Mouse (Mus musculus) lung, adult 2 months (tissue): ENCODE measurements around the gene Rab20. TPM values are rescaled to one million over a fixed set of nuclear protein-coding genes. Genes with fewer than 3 reads are reported as not detected.
A peak's percentile ranks its signal among the peaks of the same experiment; 100 is the strongest.

Experiments used
- DNase-seq: peaks from one replicate; pipeline ENCODE4 v3.0.0; 2022
- H3K4me1 ChIP-seq: fragments of 200-500 bp; 2 replicates; pipeline ENCODE4 v1.6.1; 2011; ENCODE audit warnings: low read length; ENCODE audit not compliant: control insufficient read depth, insufficient read depth
- H3K4me3 ChIP-seq: fragments of 200-500 bp; replicated peaks from 2 replicates; pipeline ENCODE3; 2011; ENCODE audit warnings: low read depth, mild to moderate bottlenecking, control low read depth, low read length; ENCODE audit errors: extremely low read depth
- CTCF ChIP-seq: fragments of 200-500 bp; IDR thresholded peaks from 2 replicates; pipeline ENCODE4 v1.5.1; 2011; ENCODE audit warnings: mild to moderate bottlenecking, low read length, control low read depth; ENCODE audit not compliant: insufficient read depth
- POLR2A ChIP-seq: fragments of 200-500 bp; IDR thresholded peaks from 2 replicates; pipeline ENCODE4 v1.6.1; 2011; ENCODE audit warnings: low read depth, mild to moderate bottlenecking, control low read depth, low read length, borderline replicate concordance; ENCODE audit errors: extremely low read depth
- WGBS: fragments of 180-500 bp; shearing (Covaris S2); methylation state at CpG from one replicate; pipeline ENCODE4 v1.1.7; 2018; 5-methylcytosine and 5-hydroxymethylcytosine counted together
- polyA plus RNA-seq: library from polyadenylated mRNA; depleted of rRNA; stranded (reverse); fragments of >200 nt; gene quantifications from 2 replicates; pipeline ENCODE4 v1.2.3, GENCODE M21; 2012

Gene Rab20
- polyA plus RNA-seq, 1 experiment, result 17.3 TPM

DNA sequence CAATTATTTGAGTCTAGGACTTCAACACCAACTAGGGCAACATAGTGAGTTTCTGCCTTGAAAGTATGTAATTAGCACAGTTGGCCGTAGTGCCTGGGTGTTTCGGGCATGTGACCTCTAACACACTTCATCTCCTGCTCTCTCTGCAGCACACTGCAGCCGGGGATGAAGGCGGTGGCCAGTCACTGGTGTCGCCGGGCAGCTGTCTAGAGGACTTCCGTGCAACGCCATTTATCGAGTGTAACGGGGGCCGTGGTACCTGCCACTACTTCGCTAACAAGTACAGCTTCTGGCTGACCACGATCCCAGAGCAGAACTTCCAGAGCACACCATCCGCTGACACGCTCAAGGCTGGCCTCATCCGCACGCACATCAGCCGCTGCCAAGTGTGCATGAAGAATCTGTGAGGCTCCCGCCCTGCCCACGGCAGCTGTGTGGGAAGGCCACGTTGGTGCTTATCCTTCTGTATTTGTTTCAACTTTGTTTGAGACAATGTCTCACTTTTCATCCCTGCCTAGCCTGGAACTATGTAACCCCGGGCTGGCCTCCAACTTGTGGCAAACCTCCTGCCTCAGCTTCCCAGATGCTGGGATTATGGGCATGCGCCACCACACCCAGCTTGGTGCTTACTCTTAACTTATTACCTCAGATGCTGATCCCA lies 30.5 kb downstream of the Rab20 start:
- TF ChIP-seq POLR2A (no peak), CTCF (no peak)
- Histone ChIP-seq H3K4me3 (no peak overlapping the region), H3K4me1 (no peaks in the 10 kb centered on the region; the same call in 1 of the 2 replicates)
- WGBS, result 87% methylated on average over 23 of the region's 23 CpGs
- no peak for DNase-seq

DNA sequence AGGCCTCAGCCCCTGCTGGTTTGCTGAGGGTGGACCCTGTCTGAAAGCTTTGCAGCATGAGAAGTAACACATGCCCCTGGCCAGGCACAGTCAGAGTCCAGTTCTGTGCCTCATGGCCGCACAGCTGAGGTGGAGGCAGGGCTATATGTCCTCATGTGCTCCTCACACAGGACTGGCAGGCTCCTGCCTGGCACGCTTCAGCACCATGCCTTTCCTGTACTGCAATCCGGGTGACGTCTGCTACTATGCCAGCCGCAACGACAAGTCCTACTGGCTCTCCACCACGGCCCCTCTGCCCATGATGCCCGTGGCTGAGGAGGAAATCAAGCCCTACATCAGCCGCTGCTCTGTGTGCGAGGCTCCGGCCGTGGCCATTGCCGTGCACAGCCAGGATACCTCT lies 32.7 kb downstream of the Rab20 start:
- TF ChIP-seq CTCF (no peak), POLR2A (no peak)
- H3K4me3 ChIP-seq, result no peak overlapping the region
- no peak for DNase-seq
- WGBS, result 94% methylated on average over 13 of the region's 13 CpGs
- no peaks in the 10 kb centered on the region for H3K4me1 ChIP-seq

DNA sequence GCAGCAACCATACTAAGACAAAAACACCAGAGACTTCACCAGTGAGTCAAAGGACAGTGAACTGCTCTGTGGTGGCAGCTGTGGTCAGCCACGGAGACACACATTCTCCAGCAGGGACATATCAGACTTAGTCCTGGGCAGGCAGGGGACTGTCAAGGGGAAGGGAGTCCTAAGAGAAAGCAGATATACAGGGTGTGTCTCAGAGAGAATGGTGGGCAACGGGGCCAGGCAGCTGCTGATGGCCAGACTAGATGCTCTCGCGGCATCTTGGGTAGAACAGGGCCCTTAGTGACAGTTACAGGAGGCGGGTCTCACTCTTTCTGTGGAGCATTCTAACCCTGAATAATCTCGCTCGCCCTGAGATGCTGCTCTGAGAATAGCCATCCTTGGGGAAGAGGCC lies 34.3 kb downstream of the Rab20 start:
- DNase-seq, result no peak
- WGBS, result 84% methylated on average over 7 of the region's 7 CpGs
- no peak overlapping the region for H3K4me3 ChIP-seq
- H3K4me1 ChIP-seq, result no peaks in the 10 kb centered on the region
- no peak for TF ChIP-seq POLR2A
- TF ChIP-seq CTCF, result no peak

DNA sequence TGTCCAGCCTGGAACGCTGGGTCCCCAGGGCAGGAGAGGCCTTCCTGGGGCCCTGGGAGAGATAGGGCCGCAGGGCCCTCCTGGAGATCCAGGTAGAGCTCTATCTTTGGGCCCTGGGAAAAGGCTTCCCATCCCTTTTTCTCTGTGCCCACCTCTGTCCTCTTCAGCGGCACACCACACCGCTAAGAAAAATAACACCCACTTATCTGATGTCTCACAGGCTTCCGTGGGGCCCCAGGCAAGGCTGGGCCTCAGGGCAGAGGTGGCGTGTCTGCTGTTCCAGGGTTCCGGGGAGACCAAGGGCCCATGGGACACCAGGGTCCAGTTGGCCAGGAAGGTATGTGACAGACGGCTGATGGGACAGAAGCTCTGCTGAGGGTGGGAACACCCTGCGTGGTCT lies 34.9 kb downstream of the Rab20 start:
- 77% methylated on average over 9 of the region's 9 CpGs for WGBS
- DNase-seq, result no peak
- no peak for TF ChIP-seq CTCF
- TF ChIP-seq POLR2A, result no peak
- H3K4me3 ChIP-seq, result no peak overlapping the region
- no peaks in the 10 kb centered on the region for H3K4me1 ChIP-seq

DNA sequence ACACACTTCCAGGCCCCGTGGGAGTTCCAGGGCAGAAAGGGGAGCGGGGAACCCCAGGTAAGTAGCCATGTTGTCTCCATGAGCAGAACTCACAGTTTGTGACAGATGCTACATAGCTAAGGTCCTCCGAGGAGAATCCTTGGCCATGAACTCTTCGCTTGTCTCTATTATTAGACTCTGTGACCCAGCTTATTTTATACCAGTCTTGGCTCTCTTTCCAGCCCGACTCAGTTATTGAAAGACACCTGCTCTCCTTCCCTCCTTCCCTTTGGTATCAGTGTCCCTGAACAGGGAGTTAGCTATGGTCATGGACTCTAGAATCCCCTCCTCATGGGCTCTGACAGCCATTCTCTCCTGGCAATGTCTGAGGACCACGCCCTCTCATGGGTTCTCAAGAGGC lies 37.2 kb downstream of the Rab20 start:
- no peak for DNase-seq
- TF ChIP-seq POLR2A, result no peak
- no peak for TF ChIP-seq CTCF
- no peak overlapping the region for H3K4me3 ChIP-seq
- no peaks in the 10 kb centered on the region for H3K4me1 ChIP-seq
- WGBS, result 89% methylated on average over 6 of the region's 6 CpGs

DNA sequence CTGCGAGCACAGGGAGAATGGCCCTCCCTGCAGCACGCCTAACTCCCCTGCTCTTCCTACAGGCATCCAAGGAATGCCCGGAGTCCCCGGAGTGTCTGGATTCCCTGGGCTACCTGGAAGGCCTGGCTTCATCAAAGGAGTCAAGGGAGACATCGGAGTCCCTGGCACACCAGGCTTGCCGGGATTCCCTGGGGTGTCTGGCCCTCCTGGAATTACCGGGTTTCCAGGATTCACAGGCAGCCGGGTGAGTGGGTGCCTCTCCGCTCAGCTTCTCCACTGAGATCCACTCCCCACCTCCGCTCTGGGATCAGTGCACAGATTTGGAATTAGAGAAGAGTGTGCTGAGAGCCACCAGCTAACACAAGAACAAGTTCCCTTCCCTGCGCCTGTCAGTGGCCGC lies 40.6 kb downstream of the Rab20 start:
- DNase-seq, result no peak
- TF ChIP-seq CTCF, result no peak
- no peak for TF ChIP-seq POLR2A
- Histone ChIP-seq H3K4me1 (no peaks in the 10 kb centered on the region), H3K4me3 (no peak overlapping the region)
- 74% methylated on average over 12 of the region's 12 CpGs for WGBS

DNA sequence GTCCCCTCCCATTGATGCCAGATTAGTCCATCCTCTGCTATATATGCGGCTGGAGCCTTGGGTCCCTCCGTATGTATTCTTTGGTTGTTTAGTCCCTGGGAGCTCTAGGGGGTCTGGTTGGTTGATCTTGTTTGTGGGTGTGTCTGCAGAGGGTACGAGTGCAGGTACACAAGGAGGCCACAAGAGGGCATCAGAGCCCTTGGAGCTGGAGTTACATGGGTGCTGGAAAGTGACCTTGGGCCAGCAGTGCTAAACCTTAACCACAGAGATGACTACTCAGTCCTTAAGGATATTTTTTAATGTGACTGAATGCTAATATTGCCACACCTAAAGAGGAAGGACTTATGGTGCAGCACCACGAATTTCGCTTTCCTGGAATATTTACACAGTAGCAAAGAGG lies 47.8 kb downstream of the Rab20 start:
- no peak for DNase-seq
- TF ChIP-seq POLR2A (no peak), CTCF (peak; percentile 75)
- Histone ChIP-seq H3K4me1 (no peaks in the 10 kb centered on the region), H3K4me3 (no peak overlapping the region)
- WGBS, result 63% methylated on average over 5 of the region's 5 CpGs

DNA sequence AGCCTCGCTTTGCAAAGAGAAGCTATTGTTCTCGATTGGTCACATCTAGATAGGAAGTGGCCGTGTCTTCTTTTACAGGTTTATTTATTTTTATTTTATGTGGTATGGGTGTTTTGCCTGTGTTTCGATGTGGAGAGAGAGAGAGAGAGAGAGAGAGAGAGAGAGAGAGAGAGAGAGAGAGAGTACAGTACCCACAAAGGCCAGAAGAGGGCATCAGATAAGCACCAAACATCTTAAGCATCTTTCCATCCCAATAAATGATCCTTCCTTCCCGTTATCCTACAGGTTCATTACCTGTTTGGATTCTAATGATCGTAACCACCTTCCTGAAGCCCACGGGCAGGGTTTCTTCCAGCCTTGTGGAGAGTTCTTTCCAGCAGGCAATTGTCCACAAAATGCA lies 55.4 kb downstream of the Rab20 start:
- DNase-seq, result no peak
- WGBS, result 72% methylated on average over 7 of the region's 7 CpGs
- TF ChIP-seq CTCF, result 0 out of 2 replicates have a peak, but pooled peaks have one; percentile 7
- TF ChIP-seq POLR2A, result no peak

DNA sequence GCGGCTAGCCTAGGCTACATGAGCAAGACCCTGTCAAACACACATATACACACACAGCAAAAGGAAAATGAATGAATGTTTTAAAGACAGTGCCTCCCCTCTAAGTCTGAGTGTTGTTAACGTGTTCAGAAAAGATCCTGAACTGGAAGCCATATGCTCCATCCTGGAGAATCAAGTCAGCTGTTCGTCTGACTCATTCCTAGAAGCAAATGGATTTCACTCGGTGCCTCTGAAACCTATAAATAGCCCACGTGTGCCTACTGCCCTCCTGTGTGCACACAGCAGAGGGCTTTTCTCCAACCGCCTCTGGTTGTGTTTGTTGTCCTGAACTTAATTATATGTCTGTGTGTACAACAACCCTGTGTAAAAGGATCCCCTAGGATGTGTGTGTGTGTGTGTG lies 56.5 kb downstream of the Rab20 start:
- no peak for DNase-seq
- no peak for TF ChIP-seq CTCF
- TF ChIP-seq POLR2A, result no peak
- H3K4me3 ChIP-seq, result no peak overlapping the region
- H3K4me1 ChIP-seq, result no peaks in the 10 kb centered on the region; the same call in 1 of the 2 replicates
- WGBS, result 77% methylated on average over 6 of the region's 6 CpGs

More for the DNA sequence above, 55.4 kb downstream of the Rab20 start:
- H3K4me3 ChIP-seq, result no peak overlapping the region
- H3K4me1 ChIP-seq, result no peaks in the 10 kb centered on the region; the same call in 1 of the 2 replicates

DNA sequence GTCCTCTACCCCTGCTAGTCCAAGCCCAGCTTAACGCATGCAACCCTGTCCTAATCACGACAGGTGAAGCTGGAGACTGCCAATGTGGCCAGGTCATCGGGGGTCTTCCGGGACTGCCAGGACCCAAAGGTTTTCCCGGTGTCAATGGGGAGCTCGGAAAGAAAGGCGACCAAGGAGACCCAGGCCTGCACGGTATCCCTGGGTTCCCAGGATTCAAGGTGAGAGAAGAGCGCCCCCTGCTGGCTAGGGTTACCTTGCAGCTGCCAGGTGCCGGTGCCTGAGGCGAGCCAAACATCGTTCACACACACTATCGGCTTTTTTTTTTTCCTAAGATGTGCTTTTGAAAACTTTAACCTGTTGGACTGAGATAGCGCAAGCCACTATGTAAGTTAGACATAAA lies 57.4 kb downstream of the Rab20 start:
- WGBS, result 58% methylated on average over 14 of the region's 14 CpGs
- TF ChIP-seq CTCF (peak; percentile 63), POLR2A (no peak)
- no peaks in the 10 kb centered on the region; the same call in 1 of the 2 replicates for H3K4me1 ChIP-seq
- DNase-seq, result peak; percentile 64
- H3K4me3 ChIP-seq, result no peak overlapping the region
